Mouse (Mus musculus): ENCODE measurements around the gene Ppm1k. TPM values are rescaled to one million over a fixed set of nuclear protein-coding genes. Genes with fewer than 3 reads are reported as not detected.
"Not testable (repeated sequence)": the region's sequence is repeated elsewhere in the genome, so short reads cannot be mapped to it uniquely, and the experiment has no call there.

Gene Ppm1k
- polyA plus RNA-seq, 1 experiment from 2014 or later = 7.6 TPM

DNA sequence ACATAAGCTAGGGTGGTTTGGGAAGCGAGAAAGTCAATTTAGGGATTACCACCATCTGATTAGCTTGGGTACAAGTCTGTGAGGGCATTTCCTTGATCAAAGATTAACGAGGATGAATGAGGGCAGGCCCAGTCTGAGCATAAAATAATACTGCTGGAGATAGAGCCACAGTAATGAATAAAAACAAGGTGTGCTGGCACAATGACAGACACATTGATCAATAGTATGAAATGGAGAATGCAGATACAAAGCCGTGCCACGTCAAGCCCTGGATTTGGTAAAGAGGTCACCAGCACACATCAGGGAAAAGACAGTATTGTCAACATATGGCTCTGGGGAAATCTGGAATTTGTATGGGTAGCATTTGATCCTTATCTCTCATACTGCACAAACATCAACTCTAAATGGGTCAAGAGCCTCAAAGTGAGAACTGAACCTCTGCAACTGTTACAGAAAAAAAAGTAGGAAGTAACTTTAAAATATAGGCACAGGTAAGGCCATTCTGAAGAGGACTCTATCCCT, 22.6 kb upstream of the Ppm1k start:
- Histone ChIP-seq H3K9ac (ENCODE audit: low read length) (no peak overlapping the region), H3K4me1 (replicated peaks; ENCODE audit: control insufficient read depth, insufficient read depth, low read length) (no peaks in the 10 kb centered on the region), H3K9me3 (ENCODE audit: control insufficient read depth, low read length) (no peaks in the 10 kb centered on the region), H3K27me3 (ENCODE audit: control insufficient read depth, insufficient read depth, low read depth, low read length) (no peaks in the 10 kb centered on the region), H3K4me3 (ENCODE audit: low read length) (no peak overlapping the region), H3K4me2 (ENCODE audit: low read depth, low read length) (no peak overlapping the region), H3K36me3 (ENCODE audit: control insufficient read depth, insufficient read depth, low read length) (no peaks in the 10 kb centered on the region), H3K27ac (ENCODE audit: low read length) (no peak overlapping the region)
- ATAC-seq (ENCODE audit: low read depth) = no peak
- 32% methylated on average over 4 of the region's 4 CpGs for WGBS

DNA sequence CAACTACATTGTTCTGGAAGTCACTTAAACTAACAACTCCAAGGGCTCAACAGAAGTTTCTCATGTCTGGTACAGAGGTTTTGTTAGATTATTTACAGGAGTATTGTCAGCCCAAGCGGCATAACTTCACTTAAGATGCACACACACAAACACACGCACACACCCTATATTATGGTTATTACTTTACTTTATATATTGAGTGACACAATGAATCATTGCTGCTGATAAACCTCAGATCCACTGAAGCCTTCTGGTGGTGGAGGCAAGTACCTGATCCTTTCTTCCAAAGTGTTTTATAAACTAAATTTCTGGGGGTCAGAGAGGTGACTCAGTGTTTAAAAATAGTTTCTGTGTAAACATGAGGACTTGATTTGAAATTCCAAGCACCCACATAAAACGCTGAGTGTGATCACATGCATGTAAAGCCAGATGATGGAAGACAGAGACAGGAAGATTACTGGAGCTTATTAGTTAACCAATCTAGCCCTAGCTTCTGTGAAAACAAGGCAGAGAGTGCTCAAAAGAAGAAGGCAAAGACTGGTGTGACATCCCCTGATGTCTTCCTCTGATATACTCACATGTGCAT, 16.0 kb upstream of the Ppm1k start:
- no peak overlapping the region for H3K4me2 ChIP-seq (ENCODE audit: low read depth, low read length)
- 28% methylated on average over 3 of the region's 3 CpGs for WGBS
- no peaks in the 10 kb centered on the region; the same call in 1 of the 2 replicates for H3K9me3 ChIP-seq (ENCODE audit: control insufficient read depth, low read length)
- no peak overlapping the region for H3K4me3 ChIP-seq (ENCODE audit: low read length)
- H3K27ac ChIP-seq (ENCODE audit: low read length) = no peak overlapping the region
- no peaks in the 10 kb centered on the region for H3K4me1 ChIP-seq (replicated peaks; ENCODE audit: control insufficient read depth, insufficient read depth, low read length)
- no peaks in the 10 kb centered on the region for H3K36me3 ChIP-seq (ENCODE audit: control insufficient read depth, insufficient read depth, low read length)
- ATAC-seq (ENCODE audit: low read depth) = no peak
- no peaks in the 10 kb centered on the region for H3K27me3 ChIP-seq (ENCODE audit: control insufficient read depth, insufficient read depth, low read depth, low read length)
- no peak overlapping the region for H3K9ac ChIP-seq (ENCODE audit: low read length)

DNA sequence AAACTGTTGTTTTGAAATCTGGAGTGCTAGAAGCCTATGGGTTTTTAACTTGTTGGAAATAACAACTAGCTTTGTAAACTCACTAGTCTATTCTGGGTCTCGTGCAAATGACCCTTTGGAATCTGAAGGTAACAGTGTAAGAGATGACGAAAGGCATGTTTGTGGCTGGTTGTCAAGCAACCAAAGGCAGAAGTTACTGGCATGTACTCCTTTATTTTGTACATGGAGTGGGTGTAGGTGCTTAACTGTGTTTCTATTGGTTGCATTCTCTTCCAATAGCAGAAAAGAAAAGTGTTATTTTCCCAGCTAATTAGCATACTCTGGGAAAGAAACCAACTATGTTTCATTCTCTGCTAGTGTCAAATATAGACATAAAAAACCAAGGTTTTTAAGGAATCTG, 9.6 kb upstream of the Ppm1k start:
- no peaks in the 10 kb centered on the region for H3K4me1 ChIP-seq (replicated peaks; ENCODE audit: control insufficient read depth, insufficient read depth, low read length)
- no peak overlapping the region for H3K27ac ChIP-seq (ENCODE audit: low read length)
- WGBS = 40% methylated on average over 2 of the region's 2 CpGs
- H3K36me3 ChIP-seq (ENCODE audit: control insufficient read depth, insufficient read depth, low read length) = no peaks in the 10 kb centered on the region
- H3K27me3 ChIP-seq (ENCODE audit: control insufficient read depth, insufficient read depth, low read depth, low read length) = no peaks in the 10 kb centered on the region
- peak; percentile 61 for ATAC-seq (ENCODE audit: low read depth)
- H3K9ac ChIP-seq (ENCODE audit: low read length) = no peak overlapping the region
- H3K9me3 ChIP-seq (ENCODE audit: control insufficient read depth, low read length) = no peaks in the 10 kb centered on the region; the same call in 1 of the 2 replicates
- H3K4me2 ChIP-seq (ENCODE audit: low read depth, low read length) = no peak overlapping the region
- H3K4me3 ChIP-seq (ENCODE audit: low read length) = no peak overlapping the region

DNA sequence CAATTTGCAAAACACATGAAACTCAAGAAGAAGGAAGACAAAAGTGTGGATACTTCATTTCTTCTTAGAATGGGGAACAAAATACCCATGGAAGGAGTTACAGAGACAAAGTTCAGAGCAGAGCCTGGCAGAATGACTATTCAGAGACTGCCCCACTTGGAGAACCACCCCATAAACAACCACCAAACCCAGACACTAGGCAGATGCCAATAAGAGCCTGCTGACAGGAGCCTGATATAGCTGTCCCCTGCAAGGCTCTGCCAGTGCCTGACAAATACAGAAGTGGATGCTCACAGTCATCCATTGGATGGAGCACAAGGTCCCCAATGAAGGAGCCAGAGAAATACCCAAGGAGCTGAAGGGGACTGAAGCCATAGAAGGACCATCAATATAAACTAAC, 8.3 kb upstream of the Ppm1k start:
- H3K4me2 ChIP-seq (ENCODE audit: low read depth, low read length); H3K4me3 ChIP-seq (ENCODE audit: low read length); H3K9ac ChIP-seq (ENCODE audit: low read length); H3K27ac ChIP-seq (ENCODE audit: low read length); H3K9me3 ChIP-seq (ENCODE audit: control insufficient read depth, low read length); H3K27me3 ChIP-seq (ENCODE audit: control insufficient read depth, insufficient read depth, low read depth, low read length); H3K36me3 ChIP-seq (ENCODE audit: control insufficient read depth, insufficient read depth, low read length); ATAC-seq (ENCODE audit: low read depth); H3K4me1 ChIP-seq (replicated peaks; ENCODE audit: control insufficient read depth, insufficient read depth, low read length): not testable (repeated sequence)

DNA sequence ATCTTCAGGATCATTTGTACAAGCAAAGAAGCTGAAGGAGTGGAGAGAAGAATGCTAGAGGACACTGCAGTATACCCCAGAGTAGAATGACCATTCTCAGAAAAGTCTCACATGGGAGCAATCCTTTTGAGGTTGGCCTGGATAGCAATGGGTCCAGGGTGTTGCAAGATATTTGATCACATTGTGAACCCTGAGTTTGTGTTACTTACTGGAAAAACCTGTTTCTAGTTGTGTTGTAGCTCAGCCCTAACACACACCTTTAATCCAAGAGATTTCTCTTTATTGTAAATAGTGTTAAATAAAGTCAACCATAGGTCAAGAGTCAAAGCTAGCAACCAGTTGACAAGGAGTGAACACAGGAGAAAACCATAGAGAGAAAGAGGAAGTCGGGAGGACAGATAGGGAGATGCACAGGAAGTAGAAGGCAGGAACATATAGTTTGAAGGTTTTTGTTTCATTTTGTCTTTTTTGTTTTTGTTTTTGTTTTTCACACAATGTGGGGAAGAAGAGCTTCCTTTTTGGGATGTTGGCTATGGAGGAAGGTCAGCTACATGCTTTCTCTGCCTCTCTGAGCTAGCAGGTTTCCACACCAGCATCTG, 6.6 kb upstream of the Ppm1k start:
- Histone ChIP-seq H3K4me3 (ENCODE audit: low read length) (no peak overlapping the region), H3K4me1 (replicated peaks; ENCODE audit: control insufficient read depth, insufficient read depth, low read length) (no peaks in the 10 kb centered on the region), H3K36me3 (ENCODE audit: control insufficient read depth, insufficient read depth, low read length) (no peaks in the 10 kb centered on the region), H3K27me3 (ENCODE audit: control insufficient read depth, insufficient read depth, low read depth, low read length) (no peaks in the 10 kb centered on the region), H3K27ac (ENCODE audit: low read length) (no peak overlapping the region), H3K9me3 (ENCODE audit: control insufficient read depth, low read length) (no peaks in the 10 kb centered on the region), H3K9ac (ENCODE audit: low read length) (no peak overlapping the region), H3K4me2 (ENCODE audit: low read depth, low read length) (no peak overlapping the region)
- WGBS = 91% methylated on average over 1 of the region's 1 CpGs
- no peak for ATAC-seq (ENCODE audit: low read depth)

DNA sequence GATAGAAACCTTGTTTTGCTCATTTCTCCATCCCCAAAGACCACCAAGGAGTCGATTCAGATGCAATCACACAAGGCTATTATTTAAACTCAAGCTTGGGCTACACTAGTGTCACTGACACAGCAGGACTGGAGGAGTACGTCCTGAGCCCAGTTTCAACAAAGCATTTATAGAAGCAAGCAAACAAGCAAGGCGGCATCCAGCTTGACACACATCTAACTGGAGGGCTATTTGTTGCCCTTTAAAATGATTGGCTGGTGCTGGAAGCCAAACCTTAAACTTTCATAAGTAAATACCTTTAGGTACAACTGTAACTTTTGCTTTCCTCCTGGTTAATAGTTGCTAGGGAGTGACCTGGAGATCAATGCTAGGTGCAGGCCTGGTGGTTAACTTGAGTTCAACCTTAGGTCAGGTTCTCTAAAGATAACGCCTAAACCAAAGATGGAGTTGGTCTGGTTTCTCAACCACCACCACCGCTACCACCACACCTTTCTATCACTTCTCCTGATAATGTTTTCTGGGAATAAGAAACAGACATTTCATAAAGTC, 5.8 kb upstream of the Ppm1k start:
- H3K27ac ChIP-seq (ENCODE audit: low read length) = peak overlapping the region; percentile 20; the same call in 1 of the 2 replicates
- WGBS = 67% methylated on average over 5 of the region's 5 CpGs

DNA sequence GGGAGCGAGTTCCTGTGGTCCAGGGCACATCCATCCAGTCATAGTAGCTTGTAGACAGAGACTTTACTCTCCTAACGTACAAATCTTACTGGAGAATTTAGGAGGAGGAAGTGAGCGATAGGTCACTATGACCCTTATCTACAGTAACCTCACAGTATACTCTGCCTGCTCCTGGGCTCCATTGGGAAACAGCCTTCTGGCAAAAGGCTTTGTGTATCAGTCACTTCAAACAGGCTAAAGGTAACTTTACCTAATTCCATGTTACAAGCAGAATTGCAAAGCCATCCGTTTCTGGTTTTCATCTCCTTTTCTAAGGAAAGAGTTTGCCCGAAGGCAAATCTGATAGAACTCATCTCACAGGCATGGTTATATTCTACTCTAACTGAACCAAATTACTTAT, 2.6 kb upstream of the Ppm1k start:
- 79% methylated on average over 5 of the region's 5 CpGs for WGBS
- Histone ChIP-seq H3K27ac (ENCODE audit: low read length) (no peak overlapping the region), H3K36me3 (ENCODE audit: control insufficient read depth, insufficient read depth, low read length) (no peaks in the 10 kb centered on the region), H3K4me2 (ENCODE audit: low read depth, low read length) (no peak overlapping the region), H3K27me3 (ENCODE audit: control insufficient read depth, insufficient read depth, low read depth, low read length) (no peaks in the 10 kb centered on the region), H3K9me3 (ENCODE audit: control insufficient read depth, low read length) (no peaks in the 10 kb centered on the region), H3K4me3 (ENCODE audit: low read length) (no peak overlapping the region), H3K9ac (ENCODE audit: low read length) (no peak overlapping the region), H3K4me1 (replicated peaks; ENCODE audit: control insufficient read depth, insufficient read depth, low read length) (peaks cover 10% of the 10 kb centered on the region)
- no peak for ATAC-seq (ENCODE audit: low read depth)

More for the DNA sequence above, 5.8 kb upstream of the Ppm1k start:
- no peak overlapping the region for H3K4me3 ChIP-seq (ENCODE audit: low read length)
- no peak overlapping the region for H3K4me2 ChIP-seq (ENCODE audit: low read depth, low read length)
- no peak for ATAC-seq (ENCODE audit: low read depth)
- no peak overlapping the region for H3K9ac ChIP-seq (ENCODE audit: low read length)
- H3K9me3 ChIP-seq (ENCODE audit: control insufficient read depth, low read length) = no peaks in the 10 kb centered on the region
- H3K27me3 ChIP-seq (ENCODE audit: control insufficient read depth, insufficient read depth, low read depth, low read length) = no peaks in the 10 kb centered on the region
- no peaks in the 10 kb centered on the region for H3K36me3 ChIP-seq (ENCODE audit: control insufficient read depth, insufficient read depth, low read length)
- no peaks in the 10 kb centered on the region for H3K4me1 ChIP-seq (replicated peaks; ENCODE audit: control insufficient read depth, insufficient read depth, low read length)

DNA sequence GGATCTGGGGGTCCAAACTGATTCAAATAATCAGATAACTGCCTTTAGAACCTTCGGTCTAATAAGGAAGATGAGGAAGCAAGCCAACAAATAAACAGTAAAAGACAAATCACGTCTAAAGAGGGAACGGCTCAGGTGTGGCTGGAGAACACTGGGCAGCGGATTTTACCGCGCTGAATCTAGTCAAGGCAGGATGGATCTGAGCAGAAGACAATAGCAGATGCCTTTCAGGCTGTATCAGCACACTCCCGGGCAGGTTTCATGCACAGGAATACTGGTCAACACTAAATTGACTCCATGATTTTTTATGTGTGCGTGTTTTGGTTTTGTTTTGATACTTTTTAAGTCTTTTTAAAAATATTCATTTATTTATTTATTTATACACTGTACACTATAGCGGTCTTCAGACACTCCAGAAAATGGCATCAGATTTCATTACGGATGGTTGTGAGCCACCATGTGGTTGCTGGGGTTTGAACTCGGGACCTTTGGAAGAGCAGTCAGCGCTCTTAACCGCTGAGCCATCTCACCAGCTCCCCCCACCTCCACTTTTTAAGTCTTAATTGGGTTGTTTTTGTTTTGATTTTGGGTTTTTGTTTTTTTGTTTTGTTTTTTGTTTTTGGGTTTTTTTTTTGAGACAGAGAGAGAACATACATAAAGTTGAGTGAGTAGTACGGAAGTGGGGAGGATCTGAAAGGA, 852 bp upstream of the Ppm1k start:
- H3K4me1 ChIP-seq (replicated peaks; ENCODE audit: control insufficient read depth, insufficient read depth, low read length) = peaks cover 16% of the 10 kb centered on the region
- peak overlapping the region; percentile 83 for H3K27ac ChIP-seq (ENCODE audit: low read length)
- H3K27me3 ChIP-seq (ENCODE audit: control insufficient read depth, insufficient read depth, low read depth, low read length) = no peaks in the 10 kb centered on the region
- WGBS = 24% methylated on average over 14 of the region's 14 CpGs
- H3K9ac ChIP-seq (ENCODE audit: low read length) = peak overlapping the region; percentile 63
- H3K4me3 ChIP-seq (ENCODE audit: low read length) = peak overlapping the region; percentile 71
- H3K9me3 ChIP-seq (ENCODE audit: control insufficient read depth, low read length) = no peaks in the 10 kb centered on the region
- peak; percentile 41 for ATAC-seq (ENCODE audit: low read depth)
- peak overlapping the region; percentile 82 for H3K4me2 ChIP-seq (ENCODE audit: low read depth, low read length)
- no peaks in the 10 kb centered on the region for H3K36me3 ChIP-seq (ENCODE audit: control insufficient read depth, insufficient read depth, low read length)

DNA sequence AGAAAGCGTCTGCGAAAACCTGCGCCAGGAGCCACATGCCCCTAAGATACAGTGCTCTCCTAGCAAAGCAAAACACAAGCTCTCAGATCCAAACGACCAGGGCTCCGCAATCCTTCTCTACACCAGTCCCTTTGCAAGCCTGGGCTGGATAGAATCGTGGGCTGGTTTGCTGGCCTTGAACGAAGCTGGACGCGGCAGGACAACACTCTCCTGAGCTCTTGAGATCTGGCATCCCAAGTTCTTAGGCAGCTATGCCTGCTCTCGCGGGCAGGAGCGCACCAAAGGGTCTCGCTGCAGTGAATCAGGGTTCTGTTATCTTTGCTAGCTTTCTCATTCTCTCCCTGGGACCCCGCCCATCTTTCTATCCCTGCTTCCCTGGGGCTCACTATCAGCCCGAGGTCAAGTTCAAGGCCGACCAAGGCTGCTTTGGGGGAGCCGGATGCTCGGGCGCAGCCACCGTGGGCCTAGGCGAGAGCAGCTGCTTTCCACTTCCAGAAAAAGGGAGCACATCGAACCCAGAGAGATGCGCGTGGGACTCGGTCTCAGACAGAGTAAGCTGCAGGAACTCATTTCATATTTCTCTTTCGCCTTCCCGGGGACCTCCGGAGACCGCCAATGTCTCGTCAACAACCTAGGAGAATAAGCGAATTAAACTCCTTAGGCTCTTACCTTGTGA, 519 bp downstream of the Ppm1k start:
- Histone ChIP-seq H3K27ac (ENCODE audit: low read length) (peak overlapping the region; percentile 83), H3K9me3 (ENCODE audit: control insufficient read depth, low read length) (no peaks in the 10 kb centered on the region), H3K4me3 (ENCODE audit: low read length) (peak overlapping the region; percentile 71), H3K27me3 (ENCODE audit: control insufficient read depth, insufficient read depth, low read depth, low read length) (no peaks in the 10 kb centered on the region), H3K36me3 (ENCODE audit: control insufficient read depth, insufficient read depth, low read length) (no peaks in the 10 kb centered on the region), H3K4me1 (replicated peaks; ENCODE audit: control insufficient read depth, insufficient read depth, low read length) (peaks cover 16% of the 10 kb centered on the region), H3K9ac (ENCODE audit: low read length) (peak overlapping the region; percentile 83), H3K4me2 (ENCODE audit: low read depth, low read length) (peak overlapping the region; percentile 88)
- under 1% methylated on average over 31 of the region's 31 CpGs for WGBS
- ATAC-seq (ENCODE audit: low read depth) = peak; percentile 19

All from lung, embryonic 16.5 days (tissue).